Mouse (Mus musculus): ENCODE data around the gene Bloc1s1.

Gene Bloc1s1

DNA sequence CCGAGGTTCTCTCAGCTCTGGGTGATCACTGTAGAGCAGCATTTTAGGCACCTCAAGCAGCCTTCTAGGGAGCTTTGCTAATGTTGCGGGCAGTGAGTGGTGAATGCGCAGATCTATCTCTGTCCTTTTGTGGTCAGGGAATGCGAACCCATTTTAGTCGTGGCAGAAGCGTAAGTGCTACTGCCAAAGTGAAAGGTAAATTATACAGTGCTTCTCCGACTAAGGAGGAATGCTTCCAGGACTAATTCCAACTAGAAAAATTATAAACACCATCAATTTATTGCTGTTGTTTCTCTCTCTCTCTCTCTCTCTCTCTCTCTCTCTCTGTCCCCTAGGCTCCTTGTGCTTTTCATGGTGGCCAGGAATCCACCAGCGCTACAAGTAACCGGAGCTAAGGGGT, at the start of gene Bloc1s1:
Bloc1s1 (minus strand) TSS at position 101 of the 400 bp plus-strand sequence.
- peak; percentile 45 for DNase-seq (ENCODE audit: low read depth, low spot score)

DNA sequence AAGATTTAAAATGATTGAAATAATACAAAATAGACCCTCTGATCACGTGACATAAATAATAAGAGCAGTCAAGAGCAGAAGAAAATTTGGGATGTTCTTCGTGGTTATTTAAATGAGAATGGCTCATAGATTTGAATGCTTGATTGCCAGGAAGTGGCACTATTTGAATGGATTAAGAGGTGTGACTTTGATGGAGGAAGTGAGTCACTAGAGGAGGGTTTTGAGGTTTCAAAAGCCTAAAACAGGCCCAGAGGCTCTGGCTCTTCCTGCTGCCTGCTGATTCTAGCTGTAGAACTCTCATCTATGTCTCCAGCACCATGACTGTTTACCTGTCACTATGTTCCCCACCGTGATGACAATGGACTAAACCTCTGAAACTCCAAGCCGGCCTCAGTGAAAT, 49.0 kb upstream of the Bloc1s1 start:
- no peak for DNase-seq (ENCODE audit: low read depth, low spot score)

GRCm38 (mm10) chr10:128970740-128971250, 47.0 kb upstream of the Bloc1s1 start:
- no peak for DNase-seq (ENCODE audit: low read depth, low spot score)

- DNase-seq (ENCODE audit: low read depth, low spot score), result no peak
Observed at GRCm38 (mm10) chr10:128968341-128968749, 44.5 kb upstream of the Bloc1s1 start.

GRCm38 (mm10) chr10:128965871-128966270, 42.0 kb upstream of the Bloc1s1 start:
- no peak for DNase-seq (ENCODE audit: low read depth, low spot score)

- DNase-seq (ENCODE audit: low read depth, low spot score), result no peak
Observed at GRCm38 (mm10) chr10:128964961-128965360, 41.1 kb upstream of the Bloc1s1 start.

GRCm38 (mm10) chr10:128960590-128961584, 37.1 kb upstream of the Bloc1s1 start, which contains the start of gene Mettl7b:
TSS of gene Mettl7b (minus strand) at chr10:128960988.
- DNase-seq (ENCODE audit: low read depth, low spot score), result peak; percentile 31

DNA sequence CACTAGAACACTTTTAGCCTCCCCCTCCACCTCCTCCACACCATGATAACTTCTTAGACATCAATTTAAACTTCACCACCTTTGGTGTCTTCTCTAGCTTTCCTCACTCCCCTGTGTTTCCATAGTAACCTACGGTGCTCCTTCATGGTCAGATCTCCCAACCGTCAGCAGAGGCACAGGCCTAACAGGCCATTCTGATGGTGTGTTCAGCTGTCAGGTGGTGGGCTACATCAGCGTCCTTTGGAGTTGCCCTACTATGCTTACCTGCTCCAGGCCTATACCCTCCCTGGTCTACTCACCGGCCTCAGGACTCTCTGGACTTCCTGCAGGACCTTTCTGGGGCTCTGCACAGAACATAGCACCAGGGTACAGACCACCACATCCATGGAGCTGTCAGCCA, 36.3 kb upstream of the Bloc1s1 start:
- DNase-seq (ENCODE audit: low read depth, low spot score), result no peak

DNA sequence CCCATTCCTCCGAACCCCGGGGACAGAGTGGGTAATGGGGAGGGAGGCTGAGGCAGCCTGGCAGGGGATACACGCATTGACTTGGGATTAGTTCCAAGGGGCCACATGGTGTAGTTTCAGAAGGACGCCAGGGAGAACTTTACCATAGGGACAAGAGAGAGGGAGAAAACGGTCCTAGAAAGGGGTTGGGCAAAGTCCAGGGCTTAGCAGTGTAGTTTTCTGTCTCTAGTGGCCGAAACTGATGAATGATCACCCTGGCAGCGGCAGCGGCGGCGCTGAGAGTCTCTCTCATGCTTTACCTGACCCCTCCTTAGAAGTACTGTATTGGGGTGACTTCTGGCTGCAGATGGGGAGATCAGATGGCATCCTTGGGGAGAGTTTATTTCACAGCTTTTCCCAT, 34.5 kb upstream of the Bloc1s1 start:
- no peak for DNase-seq (ENCODE audit: low read depth, low spot score)

DNA sequence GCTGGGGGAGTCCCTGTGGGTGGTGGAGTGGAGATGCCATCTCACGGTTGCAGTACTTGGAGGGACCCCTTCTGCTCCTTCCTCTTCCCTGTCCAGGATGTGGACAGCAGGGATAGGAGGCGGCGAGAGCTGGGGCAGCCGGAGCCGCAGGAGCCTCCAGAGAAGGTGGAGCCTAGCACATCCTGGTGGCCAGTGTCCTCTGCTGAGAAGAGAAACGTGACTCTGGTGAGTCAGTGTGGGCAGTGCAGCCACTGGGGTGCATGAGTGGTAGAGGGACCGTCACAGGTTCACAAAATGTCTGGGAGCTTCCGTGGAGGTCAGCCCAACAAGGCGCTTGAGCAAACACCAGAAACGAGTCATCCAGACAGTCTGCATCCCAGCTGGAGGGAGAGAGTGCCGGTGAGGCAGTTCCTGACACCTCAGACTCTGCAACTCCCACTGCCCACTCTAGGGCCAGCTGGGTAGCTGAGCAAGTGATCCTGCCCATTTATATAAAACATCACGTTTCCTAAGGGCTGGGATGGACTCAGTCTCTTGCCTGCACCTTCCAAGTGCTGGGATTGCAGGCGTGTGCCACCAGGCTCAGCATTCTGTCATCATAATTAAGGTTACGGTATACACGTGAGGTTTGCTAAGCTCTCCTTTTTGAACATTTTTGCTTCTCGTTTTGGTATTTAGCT, 26.5 kb upstream of the Bloc1s1 start:
- peak; percentile 49 for DNase-seq (ENCODE audit: low read depth, low spot score)

DNA sequence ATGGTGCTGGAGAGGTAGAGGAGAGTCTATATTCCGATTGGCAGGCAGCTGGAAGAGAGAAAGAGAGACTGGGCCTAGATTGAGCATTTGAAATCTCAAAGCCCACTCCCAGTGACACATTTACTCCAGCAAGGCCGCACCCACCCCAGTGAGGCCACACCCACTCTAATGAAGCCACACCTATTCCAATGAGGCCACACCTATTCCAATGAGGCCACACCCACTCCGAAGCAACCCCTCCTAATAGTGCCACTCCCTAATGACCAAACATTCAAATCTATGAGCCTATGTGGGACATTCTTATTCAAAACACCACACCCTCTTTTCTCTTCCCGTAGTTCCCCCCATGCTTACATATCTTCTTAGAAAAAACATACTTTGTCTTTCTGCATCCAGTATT, 23.7 kb upstream of the Bloc1s1 start:
- no peak for DNase-seq (ENCODE audit: low read depth, low spot score)

DNA sequence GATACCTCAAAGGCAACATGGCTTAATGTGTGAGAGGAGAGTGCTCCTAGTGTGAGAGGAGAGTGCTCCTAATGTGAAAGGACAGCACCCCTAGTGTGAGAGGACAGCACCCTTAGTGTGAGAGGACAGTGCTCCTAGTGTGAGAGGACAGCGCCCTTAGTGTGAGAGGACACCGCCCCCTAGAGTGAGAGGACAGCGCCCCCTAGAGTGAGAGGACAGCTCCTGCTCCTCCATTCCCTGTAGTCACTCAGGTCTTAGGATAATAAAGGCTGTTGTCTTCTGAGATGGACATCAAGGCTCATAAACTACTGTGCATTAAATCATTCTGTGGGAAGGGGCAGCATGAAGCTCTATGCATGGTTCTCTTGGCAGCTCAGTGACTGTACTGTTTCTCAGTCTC, 21.8 kb upstream of the Bloc1s1 start:
- peak; percentile 51 for DNase-seq (ENCODE audit: low read depth, low spot score)

- DNase-seq (ENCODE audit: low read depth, low spot score), result no peak
Observed at GRCm38 (mm10) chr10:128940475-128941061, 16.7 kb upstream of the Bloc1s1 start.

DNA sequence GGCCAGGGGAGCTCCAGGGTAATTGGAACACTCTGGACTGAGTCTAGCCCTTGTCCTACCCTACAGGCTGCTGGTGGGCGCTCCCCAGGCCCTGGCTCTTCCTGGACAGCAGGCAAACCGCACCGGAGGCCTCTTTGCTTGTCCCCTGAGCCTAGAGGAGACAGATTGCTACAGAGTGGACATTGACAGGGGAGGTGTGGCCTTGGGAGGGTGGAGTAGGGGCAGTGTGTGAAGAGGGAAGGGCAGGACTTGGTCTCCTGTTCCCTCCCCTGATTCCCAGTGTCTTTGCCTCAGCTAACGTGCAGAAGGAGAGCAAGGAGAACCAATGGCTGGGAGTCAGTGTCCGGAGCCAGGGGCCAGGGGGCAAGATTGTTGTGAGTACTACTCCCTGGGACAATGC, 15.1 kb upstream of the Bloc1s1 start:
- DNase-seq (ENCODE audit: low read depth, low spot score), result no peak

- DNase-seq (ENCODE audit: low read depth, low spot score), result peak; percentile 96
Observed at GRCm38 (mm10) chr10:128938457-128938856, 14.6 kb upstream of the Bloc1s1 start.

- no peak for DNase-seq (ENCODE audit: low read depth, low spot score)
Observed at GRCm38 (mm10) chr10:128937756-128938390, 14.0 kb upstream of the Bloc1s1 start.

DNA sequence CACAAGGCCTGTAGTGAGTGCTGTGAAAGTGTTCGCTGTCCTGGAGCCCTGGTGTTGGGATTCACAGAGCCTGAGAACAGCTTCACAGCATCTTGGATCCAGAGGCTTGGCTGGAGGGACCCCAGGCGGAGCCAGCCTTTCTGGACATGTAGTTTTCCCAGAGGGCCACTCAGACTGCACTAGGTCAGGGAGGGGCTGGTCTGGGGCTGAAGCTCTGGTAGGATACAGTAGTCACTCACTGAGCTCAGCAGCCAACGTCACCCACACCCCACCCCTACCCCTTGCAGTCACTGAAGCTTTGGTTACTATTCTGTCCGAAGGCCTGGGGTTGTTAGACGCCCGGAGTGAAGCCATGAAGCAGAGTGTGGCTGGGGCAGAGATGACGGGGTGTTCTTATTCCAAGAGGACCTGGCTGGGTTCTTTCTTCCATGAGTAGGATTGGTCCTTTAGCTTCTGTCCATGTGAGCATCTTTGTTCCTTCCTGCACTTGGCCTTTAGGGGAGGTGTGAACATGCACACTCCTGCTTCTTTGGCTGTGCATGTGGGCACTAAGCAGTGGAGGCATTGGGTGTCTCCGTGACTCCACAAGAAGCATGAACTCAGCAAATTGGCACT, 12.1 kb upstream of the Bloc1s1 start:
- DNase-seq (ENCODE audit: low read depth, low spot score), result no peak

DNA sequence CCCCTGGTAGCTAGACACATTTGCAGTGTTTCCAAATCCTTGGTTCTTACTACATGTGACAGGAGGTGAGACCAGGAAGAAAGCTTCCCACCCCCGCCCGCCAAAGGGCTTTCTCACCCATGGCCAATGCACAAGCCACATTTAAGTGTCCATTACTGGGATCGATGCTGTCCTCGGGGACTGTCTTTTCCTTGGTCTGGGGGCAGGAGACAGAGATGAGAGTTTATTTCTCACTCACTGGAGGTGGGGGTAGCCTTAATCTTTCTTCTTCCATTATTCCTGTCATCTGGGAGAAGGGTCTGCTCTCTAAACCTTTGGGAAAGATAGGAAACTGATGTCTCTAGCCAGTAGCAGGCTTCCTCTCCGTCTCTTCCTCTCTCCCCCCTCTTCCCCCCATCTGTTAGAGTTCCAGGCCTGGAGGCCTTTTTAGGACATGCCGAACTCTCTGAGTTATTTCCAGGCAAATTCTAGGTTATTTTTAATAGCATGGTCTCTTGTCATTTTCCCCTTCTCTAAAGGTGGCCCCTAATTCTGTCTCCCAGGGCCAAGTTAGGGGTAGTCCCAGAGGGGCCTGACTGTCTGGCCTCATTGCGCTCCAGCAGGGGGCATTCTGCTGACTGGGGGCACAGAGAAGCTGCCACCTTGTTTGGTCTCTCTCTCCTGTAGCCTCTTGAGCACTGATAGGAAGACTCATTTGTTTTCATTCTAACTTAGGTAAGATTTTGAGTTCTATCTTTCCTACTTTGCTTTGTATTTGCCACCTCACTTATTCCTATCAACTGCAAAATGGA, 11.4 kb upstream of the Bloc1s1 start:
- DNase-seq (ENCODE audit: low read depth, low spot score), result no peak

DNA sequence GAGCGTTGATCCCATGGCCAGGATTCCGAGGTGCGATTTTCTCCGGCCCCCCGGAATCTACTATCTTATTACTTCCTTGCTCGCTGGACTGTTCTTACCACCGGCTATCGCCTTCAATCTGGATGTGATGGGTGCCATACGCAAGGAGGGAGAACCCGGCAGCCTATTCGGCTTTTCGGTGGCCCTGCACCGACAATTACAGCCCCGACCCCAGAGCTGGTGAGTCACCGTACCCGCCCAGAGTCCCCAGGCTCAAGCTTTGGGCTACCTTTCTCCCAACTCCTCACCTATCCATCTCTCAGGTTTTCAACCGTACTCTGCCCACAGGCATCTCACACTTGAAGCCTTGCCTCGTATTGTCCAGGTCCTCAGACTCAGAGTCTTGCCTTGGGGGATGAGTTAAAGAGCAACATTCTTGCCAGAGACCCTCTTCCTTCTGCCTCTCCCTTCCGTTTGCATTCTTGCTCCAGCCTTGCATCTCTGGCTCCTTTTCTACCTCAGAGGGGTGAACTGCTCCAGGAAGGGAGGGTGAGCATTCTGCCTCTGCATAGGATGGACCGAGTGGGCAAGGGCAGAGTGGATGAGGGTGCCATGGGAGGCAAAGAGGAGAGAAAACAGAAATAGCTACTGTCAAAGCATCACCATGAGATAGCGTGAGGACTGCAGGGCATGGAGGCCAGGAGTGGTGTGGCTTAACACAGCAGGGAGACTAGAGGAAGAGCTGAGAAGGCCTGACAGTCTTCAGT, 10.3 kb upstream of the Bloc1s1 start:
- no peak for DNase-seq (ENCODE audit: low read depth, low spot score)

DNA sequence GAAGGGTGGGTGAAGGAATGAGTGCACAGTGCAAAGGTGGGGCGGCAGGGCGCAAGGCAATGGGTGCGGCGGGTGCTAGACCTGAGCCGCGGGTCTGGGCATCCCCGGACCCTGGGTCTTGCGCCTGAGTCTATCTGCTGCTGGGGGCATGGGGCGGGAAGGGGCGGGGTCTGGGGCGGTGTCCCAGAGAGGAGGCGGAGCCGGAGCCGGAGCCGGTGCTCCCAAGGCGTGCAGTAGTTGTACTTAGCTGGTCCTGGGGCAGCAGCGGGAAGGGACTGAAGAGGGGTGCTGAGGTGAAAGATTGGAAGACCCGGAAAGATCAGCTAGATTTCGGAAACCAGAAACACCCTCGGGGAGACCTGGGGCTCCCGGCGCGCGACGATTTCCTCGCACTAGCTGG, 9.7 kb upstream of the Bloc1s1 start, which contains the start of gene Itga7:
Itga7 (plus strand) TSS at position 245 of the 400 bp plus-strand sequence.
- peak; percentile 65 for DNase-seq (ENCODE audit: low read depth, low spot score)
